Mouse (Mus musculus): ENCODE results near the gene Mapkap1. TPM values are rescaled to one million over a fixed set of nuclear protein-coding genes. Genes with fewer than 3 reads are reported as not detected.

The Mapkap1 gene
- 100 to 1,000 TPM; 106 to 111 TPM for polyA plus RNA-seq (2017; shearing (Covaris generic))

DNA sequence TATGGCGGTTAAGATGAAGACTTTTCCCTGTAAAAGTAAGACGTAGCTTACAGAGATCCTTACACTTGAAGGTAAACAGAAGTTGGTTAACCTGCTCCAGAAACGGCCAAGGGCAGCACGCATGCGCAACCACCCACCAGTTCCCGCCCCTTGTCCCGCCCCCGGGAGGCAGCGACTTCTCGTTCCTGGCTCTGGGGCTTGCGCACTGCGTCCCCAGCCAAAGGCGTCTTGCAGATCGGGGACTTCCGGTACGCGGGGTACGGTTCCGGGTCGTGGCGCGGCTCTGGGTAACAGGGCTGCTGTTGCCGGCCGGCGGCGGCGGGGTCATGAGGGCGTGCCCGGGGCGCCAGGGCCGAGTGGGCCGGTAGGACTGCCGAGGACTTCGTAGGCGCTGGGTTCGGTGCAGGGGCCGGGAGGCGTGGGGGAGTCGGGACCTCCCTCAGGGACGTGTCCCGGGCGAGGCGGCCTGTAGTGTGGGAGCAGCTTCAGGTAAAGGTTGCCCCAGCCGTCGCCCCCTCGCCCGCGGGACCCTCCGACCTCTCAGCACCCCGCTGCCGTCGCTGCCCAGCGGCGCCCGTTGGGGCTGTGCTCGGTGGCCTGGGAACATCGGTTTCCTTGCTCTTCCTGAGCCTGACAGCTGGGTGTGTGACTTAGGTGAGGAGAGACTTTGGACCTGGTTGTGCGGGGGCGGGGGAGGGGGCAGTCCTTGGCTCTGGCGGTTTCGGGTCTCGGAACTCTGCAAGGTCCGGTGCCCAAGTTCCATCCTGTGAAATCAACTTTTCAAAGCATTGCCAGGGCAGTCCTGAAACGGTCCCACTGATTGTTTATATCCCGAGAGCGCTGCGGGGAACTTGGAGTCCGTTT, at the start of gene Mapkap1:
Mapkap1 (plus strand) TSS at position 171 of the 864 bp plus-strand sequence.

DNA sequence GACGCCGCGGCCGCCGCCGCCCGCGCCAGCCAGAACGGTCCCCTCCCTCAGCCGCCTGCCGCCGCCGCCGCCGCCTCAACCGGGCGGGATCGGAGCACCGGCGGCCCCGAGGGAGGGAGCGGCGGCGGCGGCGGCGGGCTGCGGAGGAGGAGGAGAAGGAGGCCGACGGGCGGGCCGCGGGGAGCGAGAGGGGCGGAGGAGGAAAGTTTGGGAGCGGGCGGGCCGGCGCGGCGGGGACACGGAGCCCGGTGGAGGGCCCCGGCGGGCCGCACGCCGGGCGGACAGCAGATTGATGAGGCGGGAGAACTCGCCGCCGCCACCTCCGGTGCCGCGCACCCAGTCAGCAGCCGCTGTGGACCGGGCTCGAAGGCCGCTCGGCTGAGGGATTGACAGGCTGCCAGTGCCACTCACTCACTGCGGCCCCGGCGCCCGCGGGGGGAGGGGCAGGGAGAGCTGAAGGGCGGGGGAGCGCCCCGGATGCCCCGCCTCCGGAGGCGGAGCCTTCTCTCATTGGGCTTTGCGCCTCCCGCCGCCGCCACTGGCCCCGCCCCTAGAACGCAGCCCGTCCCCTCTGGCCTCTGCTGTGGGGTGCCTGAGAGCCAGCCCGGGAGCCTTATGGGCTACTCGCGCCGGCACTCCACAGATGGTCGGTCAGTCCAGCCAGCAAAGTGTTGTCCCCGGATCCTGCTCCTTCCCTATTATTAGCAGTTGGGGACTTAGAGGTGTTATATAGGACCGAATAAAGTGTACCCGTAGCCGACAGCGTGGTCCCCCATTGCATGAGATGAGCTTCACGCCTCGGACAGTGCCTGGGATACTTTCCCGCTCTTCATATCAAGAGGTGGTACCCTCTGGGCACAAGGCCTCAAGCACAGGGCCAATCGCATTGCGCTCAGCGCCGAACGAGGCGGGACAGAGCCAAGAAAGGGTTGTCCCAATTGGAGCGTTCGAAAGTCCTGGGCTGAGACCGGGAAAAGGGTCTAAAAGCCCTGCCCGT, 34.0 kb upstream of the Mapkap1 start, which contains the start of gene Pbx3:
Pbx3 (minus strand) TSS at position 838 of the 997 bp plus-strand sequence.

Other genes with a start within 250 kb of the Mapkap1 start
- gene Pbx3, start 33.6 kb upstream of the Mapkap1 start, polyA plus RNA-seq (2017; shearing (Covaris generic)): 1 to 10 TPM; 3.4 to 5.8 TPM

Measured in inflammation-experienced regulatory T-cells (primary cell).